Mouse (Mus musculus): Measurements from ENCODE around the gene Ptprs.

Gene Ptprs

DNA sequence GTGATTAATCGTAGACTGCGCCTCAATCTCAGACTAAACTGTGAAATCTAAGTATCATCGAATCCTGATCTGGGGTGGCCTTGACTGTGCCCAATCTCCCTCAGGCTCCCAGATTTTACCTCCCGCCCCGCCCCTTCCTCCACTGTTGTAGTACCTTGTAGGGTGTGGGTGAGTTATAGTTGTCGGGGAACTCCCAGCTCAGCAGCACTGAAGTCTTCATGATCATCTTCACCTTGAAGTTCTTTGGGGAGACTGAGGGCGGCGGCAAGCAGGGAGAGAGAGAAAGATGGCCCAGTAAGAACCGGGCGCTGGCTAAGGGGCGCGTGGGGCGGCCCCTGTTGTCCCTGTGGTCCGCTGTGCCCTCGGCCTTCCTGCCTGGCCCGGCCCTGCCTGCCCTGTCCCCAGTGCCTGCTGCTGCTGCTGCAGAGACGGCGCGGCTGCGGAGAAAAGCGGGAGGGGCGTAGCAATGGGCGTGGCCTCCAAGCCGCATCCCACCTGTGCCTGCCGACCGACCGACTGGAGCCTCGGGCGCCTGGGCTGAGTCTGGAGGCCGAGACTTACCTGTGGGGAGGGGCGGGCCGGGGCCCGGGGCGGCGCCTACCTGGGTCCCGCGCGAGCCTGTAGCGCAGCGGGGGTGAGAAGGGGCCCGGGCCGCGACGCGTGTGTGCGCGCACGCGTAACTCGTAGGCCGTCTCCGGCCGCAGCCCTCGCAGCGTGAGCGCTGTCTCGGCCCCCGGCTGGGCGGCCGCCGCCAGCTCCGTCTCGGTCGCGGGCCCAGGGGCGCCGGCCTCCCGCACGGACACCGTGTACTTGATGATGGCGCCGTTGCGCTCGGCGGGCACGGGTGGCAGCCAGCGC is 51.3 kb downstream of the Ptprs start:
- no peak for DNase-seq (ENCODE audit: low spot score)

DNA sequence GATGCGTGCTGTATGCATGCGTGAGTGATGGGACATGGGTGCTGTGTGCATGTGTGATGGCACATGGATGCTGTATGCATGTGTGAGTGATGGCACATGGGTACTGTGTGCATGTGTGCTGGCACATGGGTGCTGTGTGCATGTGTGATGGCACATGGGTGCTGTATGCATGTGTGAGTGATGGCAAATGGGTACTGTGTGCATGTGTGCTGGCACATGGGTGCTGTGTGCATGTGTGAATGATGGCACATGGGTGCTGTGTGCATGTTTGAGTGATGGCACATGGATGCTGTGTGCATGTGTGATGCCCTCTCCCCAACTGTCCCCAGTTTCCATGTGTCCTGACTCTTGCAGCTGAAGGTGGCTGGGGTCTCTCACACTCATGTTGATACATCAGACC is 56.3 kb downstream of the Ptprs start:
- no peak for DNase-seq (ENCODE audit: low spot score)

DNA sequence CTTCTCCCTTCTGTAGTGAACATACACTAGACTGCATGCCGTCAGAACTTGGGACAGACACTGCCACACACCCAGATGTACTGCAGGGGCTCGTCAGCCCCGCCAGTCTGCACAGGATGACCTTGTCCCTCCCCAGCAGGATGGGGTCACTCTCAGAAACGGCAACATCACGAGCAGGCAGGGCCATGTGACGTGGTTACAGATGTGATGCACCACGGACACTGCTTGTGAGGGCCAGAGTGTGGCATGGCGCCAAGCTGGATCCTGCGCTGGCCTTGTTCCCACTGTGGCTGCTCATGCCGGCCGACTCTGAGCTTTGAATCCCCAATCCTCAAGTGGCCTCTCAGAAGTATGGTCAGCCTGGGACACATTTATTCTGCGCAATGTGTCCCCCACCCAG is 58.0 kb downstream of the Ptprs start:
- DNase-seq (ENCODE audit: low spot score), result no peak

DNA sequence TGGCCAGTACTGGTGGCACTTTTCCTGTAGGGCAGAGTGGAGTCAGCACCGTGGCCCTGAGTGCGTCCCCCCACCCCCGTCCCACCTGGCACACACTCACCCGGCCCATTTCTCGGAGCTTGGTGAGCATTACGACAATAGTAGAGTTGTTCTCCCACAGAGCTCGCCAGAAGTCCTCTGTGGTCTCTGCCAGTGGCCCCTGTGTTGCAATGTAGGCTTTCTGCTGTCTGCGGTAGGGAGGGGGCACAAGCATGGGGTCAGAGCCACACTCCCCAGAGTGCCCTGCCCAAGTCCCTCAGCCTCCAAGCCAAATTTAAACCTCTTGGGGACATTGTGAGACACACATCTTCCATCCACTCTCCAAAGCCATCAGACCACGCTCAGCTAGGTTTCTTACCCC is 61.5 kb downstream of the Ptprs start:
- no peak for DNase-seq (ENCODE audit: low spot score)

DNA sequence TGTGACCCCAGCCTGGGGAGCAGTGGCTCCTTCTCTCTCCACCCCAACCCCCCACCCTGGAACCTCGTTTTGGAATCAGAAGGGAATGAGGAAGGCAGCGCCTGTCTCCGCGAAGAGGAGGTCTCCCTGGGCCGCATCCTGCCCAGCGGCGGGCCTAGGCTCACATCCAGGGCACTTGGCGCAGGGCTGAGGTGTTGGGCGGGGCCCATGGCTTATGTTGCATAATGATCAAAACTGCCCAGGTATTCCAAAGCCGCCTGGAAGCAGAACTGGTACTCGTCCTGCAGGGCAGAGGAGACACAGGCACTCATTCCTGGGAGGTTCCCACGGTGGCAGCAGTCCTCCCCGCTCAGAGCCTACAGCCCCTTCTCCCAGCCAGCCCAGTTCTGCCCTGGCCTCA is 63.2 kb downstream of the Ptprs start:
- no peak for DNase-seq (ENCODE audit: low spot score)

DNA sequence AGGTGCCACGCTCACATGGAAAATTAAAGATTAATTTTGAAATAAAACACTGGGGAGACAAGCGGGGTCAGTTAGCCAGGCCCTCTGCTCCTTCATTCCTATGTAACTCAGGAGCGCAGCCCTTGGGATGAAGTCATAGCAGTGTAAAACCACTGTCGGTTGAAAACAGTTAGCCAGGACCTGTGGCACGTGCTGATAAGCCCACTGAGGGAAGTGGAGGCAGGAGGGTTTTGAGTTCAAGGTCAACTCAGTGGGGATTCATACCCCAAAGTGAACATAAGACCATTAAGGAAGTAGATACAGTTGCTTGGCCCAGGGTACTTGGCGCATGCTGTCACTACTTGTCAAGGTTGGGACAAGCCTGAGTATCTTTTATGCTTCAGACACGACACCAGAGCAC is 64.8 kb downstream of the Ptprs start:
- DNase-seq (ENCODE audit: low spot score), result no peak

DNA sequence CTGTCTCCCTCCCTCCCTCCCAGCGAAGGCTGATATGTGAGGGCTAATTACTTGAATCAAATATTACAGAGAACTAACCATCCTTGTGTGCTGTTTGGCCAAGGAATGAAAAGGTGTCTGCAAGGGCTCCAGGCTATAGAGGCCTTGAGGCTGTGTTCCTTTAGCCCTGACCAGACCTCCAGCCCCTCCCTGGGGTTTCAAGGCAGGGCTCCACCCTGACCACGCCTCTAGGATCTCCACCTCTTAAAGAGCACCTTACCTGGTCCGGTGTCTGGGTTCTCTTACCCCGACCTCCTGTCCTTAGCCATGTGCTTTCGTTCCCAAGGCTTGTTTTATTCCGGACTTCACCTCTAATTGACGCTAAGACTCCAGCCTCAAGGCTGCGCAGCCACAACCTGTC is 66.5 kb downstream of the Ptprs start:
- no peak for DNase-seq (ENCODE audit: low spot score)

DNA sequence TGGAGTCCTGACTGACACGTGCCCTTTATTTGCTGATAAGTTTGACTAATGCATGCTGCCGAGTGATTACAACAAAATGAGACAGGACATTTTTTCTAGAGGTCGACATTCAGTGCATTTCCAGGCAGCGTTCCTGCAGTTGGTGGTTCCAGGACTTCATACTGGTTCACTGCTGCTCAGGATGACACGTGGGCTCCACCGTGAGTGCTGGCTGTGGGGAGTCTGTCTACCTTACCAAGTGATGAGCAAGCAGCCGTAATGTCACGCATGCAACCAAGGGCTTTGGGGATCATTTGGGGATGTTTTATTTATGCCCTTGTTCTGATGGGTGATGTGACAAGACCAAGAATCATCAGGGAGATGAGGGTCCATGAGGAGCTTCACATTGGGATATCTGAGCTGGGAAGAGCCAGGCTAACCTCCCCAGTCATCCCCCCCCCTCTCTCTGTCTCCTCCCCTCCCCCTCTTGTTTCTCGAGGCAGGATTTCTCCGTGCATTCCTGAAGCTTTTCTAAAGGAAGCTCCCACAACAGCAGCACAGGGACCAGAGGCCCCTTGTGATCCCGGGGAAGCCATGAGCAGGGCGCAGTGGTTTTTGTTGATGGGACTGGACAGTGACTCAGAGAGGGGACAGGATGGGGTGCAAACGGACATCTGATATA is 67.2 kb downstream of the Ptprs start:
- no peak for DNase-seq (ENCODE audit: low spot score)

DNA sequence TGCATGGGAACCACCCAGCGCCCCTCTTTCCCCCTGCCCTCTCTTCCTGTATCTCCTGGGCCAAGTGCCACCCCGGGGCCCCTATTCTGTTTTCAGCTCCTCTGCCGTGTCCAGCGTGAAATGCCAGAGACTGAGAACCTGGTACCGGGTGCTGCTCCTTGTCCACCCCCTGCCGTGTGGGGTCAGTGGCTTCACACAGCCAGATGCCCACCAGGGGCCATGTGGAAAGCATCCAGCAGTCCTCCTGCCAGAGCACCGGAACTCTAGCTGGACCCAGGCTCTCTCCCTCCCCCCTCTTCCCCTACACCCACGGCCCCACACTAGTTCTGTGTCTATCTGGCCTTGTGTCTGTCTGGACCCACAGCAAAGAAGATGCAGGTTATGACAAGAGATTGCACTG is 68.9 kb downstream of the Ptprs start:
- no peak for DNase-seq (ENCODE audit: low spot score)

DNA sequence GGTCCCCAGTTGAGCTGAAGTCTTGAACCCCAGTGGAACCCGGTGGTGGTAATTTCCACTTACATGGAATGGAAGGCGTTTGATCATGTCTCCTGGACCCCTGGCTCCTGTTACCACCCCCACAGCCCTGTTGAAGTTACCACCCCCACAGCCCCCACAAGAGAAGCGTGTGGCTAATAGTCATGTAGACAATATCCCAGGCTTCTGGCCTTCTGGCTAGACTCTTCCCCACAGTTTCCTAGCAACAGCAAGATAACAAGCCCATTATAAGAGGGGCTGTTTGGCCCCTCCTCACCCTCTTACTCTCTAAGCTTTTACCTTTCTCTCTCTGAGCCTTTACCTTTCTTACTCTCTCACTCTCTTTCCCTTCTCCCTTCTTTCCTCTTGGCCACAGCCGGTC is 69.4 kb downstream of the Ptprs start:
- DNase-seq (ENCODE audit: low spot score), result no peak

DNA sequence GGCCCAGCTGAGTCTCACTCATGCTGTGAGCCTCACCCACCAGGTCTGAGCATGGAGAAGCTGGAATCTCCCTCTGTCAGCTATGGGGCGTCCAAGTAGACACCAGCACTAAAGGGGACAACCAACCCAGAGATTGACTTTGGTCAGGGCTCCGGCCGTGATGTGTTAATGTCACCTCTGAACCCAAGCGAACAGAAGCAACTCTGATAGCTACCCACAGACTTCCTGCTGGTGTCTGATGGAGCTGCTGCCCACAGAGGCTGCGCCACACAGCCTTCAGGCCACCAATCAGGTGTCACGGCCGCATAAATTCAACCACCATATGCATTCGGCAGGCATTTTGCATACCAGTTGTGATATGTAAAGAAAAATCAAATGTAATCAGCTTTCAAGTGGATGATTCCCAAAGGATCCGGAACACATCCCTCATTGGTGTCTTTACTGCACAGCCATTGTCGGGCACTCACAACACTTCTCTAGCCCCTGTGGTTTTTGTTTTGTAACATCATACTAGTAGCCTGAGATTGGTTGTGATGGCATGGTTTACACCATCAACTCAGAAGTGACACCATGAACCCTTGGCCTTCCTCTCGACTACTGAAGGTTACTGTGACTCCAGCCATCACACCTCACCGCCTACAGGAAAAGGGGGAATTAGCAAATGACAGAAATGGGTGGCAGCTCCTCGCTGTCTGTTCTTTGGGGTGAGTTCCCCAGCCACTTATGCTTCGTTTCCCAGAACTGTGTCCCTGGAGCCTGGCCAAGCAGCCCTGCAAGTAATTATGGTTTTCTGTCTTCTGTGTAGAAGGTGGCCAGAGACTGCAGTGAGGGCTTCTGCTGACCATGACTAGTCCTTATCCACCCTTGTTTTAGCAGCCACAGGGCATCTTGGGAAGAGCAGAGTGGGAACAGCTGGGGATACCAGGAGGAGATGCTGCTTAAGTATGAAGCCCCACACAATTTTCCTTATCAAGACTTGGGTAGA is 70.1 kb downstream of the Ptprs start:
- DNase-seq (ENCODE audit: low spot score), result no peak

DNA sequence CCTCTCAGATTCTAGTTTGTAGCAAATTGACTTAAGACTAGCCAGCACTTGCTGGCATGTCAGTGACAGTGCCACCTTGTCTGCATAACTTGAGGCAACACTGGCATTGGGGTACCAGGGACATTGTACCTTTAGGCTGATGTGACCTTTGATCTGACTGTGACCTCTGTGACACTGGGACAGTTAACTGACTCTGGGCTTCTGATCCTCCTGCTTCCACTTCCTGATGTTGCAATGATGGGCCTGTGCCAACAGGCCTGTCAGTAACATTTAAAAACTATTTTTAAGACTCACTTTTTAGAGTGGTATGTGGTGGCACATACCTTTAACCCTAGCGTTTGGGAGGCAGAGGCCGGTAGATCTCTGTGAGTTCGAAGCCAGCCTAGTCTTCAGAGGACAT is 70.9 kb downstream of the Ptprs start:
- no peak for DNase-seq (ENCODE audit: low spot score)

DNA sequence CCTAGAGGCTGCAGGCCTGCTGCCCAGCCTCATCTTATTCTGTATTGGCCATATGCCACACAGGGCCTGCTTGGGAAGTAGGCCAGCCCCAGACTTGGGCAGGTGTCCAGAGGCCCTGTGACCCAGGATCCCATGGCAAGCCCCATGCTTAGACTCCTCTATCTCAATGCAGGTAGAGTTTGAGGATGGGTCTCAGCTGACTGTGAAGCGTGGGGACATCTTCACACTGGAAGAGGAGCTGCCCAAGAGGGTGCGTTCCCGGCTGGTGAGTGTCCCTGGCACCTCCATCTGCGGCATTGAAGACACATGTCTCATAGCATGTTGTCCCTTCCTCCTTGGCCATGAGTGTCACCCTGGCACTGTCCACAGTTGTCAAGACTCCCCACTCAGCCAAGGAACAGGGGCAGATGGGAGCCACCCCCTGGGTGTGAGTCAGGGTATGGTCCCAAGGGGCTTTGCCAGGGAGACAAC is 75.2 kb downstream of the Ptprs start:
- no peak for DNase-seq (ENCODE audit: low spot score)

DNA sequence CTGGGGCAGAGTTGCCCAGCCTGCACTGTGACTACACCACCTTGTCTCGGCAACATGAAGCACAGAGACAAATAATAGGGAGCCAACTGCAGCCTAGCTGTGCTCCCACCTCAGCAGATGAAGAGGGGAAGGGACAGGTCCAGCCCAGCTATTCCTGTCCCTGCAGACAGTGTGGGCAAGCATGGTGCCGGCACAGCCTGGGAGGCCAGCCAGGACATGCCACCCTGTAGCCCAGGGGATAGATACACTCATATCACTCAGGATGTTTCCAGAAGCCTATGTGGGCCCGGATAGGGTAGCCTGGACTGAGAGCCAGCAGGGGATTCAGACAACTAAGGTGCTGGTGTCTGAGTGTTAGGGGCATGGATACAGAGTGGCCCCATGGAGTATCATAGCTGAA is 76.1 kb downstream of the Ptprs start:
- DNase-seq (ENCODE audit: low spot score), result no peak

DNA sequence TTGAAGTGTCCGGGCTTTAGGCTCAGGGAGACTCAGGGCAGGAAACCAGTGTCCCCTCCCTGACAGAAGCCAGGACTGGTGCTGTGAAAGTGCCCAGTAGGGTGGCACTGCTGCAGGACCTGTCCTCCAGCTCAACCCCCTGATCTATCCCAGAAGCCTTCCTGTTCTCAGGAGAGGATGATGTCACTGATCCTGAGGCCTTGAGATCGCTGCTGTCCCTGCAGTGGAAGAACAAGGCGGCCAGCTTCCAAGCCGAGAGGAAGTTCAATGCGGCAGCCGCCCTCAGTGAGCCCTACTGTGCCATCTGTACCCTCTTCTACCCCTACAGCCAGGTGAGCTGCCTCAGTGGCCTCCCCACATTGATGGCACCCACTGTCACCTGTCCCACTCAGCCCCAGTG is 80.2 kb downstream of the Ptprs start:
- no peak for DNase-seq (ENCODE audit: low spot score)

DNA sequence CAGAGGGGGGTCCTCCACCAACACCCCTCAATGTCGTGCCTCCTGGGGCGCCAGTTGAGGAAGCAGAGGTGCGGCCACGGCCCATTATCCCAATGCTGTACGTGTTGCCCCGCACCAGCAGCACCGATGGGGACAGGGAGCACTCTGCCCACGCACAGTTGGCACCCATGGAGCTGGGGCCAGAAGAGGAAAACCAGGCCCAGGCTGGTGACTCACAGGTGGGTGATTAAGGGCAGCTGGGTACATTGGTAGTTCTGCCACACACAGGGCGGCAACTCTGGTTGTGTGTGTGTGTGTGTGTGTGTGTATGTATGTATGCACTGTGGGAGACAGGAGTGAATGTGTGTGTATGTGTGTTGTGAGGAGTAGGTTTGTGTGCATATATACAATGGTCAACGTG is 82.4 kb downstream of the Ptprs start:
- no peak for DNase-seq (ENCODE audit: low spot score)

DNA sequence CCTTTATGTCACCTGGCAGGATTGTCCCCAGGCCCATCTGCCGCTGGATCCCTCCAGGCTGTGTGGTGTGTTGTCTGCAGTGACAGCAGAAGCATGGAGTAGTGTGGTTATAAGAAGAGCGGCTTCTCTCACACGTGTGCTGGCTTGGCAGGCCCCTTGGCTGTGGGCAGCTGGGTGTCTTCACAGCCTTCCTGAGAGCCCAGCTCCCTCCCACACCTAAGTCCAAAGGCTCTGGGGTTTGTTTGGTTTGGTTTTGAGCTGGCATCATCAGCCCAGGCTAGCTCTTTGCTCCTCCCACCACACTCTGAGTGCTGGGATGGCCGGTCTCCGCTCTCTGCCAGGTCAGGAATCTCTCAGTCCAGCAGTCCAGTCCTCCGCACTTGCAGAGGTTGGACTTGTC is 83.0 kb downstream of the Ptprs start:
- no peak for DNase-seq (ENCODE audit: low spot score)

DNA sequence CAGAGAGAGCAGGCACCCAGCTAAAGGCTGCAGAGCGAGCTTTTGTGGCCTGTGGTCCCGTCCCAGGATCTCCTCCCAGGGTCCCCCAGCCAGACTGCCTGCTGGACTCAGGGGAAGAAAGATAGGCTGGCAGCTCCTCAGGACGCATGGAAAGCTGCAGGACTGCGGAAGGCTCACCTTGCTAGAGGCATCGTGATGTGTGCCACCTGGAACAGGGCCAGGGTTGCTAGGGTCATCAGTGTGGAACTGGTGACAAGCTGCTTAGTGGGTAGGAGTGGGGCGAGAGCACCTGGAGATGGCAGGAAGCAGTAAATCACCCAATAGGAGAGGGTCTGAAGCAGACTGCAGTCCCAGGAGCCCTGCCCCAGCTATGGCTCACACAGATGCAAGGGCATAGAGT is 88.7 kb downstream of the Ptprs start:
- no peak for DNase-seq (ENCODE audit: low spot score)

DNA sequence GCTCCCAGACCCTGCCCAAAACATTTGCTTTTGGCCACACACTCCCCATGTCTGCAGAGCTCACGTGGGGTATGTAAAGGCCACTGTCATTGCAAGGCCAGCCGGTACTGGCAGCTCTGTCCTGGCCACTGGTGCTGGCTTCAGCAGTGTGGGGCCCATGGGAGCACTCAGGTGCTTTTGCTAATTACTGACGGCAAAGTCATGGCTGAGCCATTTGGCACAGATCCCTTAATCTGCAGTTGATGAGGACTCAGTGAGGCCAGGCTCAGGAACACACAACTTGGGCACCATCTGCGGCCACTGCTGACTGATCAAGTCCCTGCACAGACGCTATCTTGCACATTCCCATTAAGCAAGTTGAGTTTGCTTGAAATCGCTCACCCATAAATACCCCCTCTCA is 91.4 kb downstream of the Ptprs start:
- no peak for DNase-seq (ENCODE audit: low spot score)

DNA sequence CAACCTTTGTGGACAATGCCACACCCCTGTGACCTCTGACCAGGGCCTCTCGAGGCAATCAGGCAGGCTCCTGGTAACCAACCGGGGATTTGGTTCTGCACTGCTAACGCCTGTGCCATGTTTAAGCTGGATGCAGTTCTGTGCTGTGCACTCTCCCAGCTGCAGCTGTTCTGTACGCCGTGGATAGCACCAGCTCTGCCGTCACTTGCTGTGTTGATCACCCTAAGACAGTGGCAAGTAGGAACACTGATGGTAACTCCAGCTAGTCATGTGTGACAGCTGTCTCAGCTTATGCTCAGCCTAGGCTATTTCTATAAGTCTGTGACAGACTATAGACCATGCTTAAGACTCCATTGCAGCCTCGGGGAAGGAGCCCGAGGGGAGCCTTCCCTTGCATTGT is 93.3 kb downstream of the Ptprs start:
- DNase-seq (ENCODE audit: low spot score), result no peak

DNA sequence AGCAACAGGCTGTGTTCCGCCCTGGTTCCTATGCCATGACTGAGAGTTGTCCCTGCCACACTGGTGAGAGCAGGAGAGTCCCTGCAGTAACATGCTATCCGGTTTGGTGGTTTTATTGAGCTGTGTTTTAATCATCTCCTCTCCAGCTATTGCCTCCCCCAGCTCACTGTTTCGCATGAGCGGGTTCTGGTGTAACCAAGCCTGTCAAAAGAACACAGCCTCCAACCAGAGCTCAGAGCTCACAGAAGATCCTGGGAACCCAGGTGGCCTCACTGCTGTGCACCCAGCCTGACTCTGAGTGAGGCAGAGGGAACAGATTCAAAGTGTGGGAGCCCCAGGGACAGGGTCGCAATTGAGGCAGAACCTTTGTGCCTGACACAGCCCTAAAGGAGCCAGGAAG is 95.1 kb downstream of the Ptprs start:
- no peak for DNase-seq (ENCODE audit: low spot score)

DNA sequence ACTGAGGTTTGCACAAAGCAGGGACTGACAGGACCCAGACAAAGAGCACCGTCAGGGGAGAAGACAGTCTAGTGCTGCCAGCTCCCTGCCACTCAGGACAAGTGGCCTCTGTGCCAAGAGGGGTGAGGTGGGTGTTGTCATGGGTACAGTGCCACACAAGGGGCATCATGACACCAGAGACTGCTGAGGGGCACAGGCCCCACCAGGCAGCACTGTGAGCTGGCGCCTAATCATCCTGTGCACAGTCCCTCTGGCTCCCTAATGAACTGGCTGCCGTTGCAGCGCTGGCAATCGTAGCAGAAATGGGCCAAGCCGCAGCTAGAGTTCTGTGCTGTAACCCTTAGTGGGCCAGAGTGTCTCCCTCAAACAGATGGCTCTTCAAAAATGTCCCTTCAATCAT is 96.0 kb downstream of the Ptprs start:
- no peak for DNase-seq (ENCODE audit: low spot score)

All from urinary bladder, postnatal 10 days (tissue).